Mouse (Mus musculus) heart, adult 18-20 months (tissue): ENCODE measurements around the gene Prm2. TPM values are rescaled to one million over a fixed set of nuclear protein-coding genes. Genes with fewer than 3 reads are reported as not detected.

Source experiments
- DNase-seq, 2 experiments: peaks; one replicate each; pipeline ENCODE4 v3.0.0; 2021 to 2022; ENCODE audit warnings: mixed read lengths in 1 of 2
- long read RNA-seq, 2 experiments: library from polyadenylated mRNA; stranded (forward); transcript quantifications; one replicate each; pipeline ENCODE4 v2.0.0; 2021
- total RNA-seq, 2 experiments: library from RNA; stranded (reverse); gene quantifications; 2 replicates each; pipeline ENCODE4 v1.2.3; 2021

The Prm2 gene
- total RNA-seq: not detected
- long read RNA-seq, experiment 1: 0 reads
- long read RNA-seq, experiment 2: 0 reads

GRCm38 (mm10) chr16:10796034-10796433 is at the start of gene Prm2:
Prm2 (minus strand) TSS chr16:10796134.
- no peak for DNase-seq

- DNase-seq: no peak
Measured at GRCm38 (mm10) chr16:10844319-10844670, 48.4 kb upstream of the Prm2 start.

- peak; percentile 64 to 71 for DNase-seq
Measured at GRCm38 (mm10) chr16:10843486-10844318, 47.8 kb upstream of the Prm2 start.

- no peak for DNase-seq
Measured at GRCm38 (mm10) chr16:10842282-10842855, 46.4 kb upstream of the Prm2 start.

GRCm38 (mm10) chr16:10840018-10840417 is 44.1 kb upstream of the Prm2 start:
- DNase-seq: no peak

- DNase-seq: no peak
Measured at GRCm38 (mm10) chr16:10838487-10839245, 42.7 kb upstream of the Prm2 start.

- no peak for DNase-seq
Measured at GRCm38 (mm10) chr16:10837903-10838302, 42.0 kb upstream of the Prm2 start.

GRCm38 (mm10) chr16:10837250-10837649 is 41.3 kb upstream of the Prm2 start:
- DNase-seq: no peak

GRCm38 (mm10) chr16:10836388-10836787 is 40.5 kb upstream of the Prm2 start:
- DNase-seq: no peak

- DNase-seq: peak; percentile 88 to 92
Measured at GRCm38 (mm10) chr16:10834911-10835587, 39.1 kb upstream of the Prm2 start, which contains the start of gene Rmi2. Rmi2 (plus strand) TSS chr16:10835059.

GRCm38 (mm10) chr16:10834542-10834910 is 38.6 kb upstream of the Prm2 start:
- DNase-seq: no peak

- no peak for DNase-seq
Measured at GRCm38 (mm10) chr16:10828461-10828805, 32.5 kb upstream of the Prm2 start.

- no peak for DNase-seq
Measured at GRCm38 (mm10) chr16:10827766-10828460, 32.0 kb upstream of the Prm2 start.

GRCm38 (mm10) chr16:10827269-10827668 is 31.3 kb upstream of the Prm2 start:
- no peak for DNase-seq

GRCm38 (mm10) chr16:10825840-10826239 is 29.9 kb upstream of the Prm2 start:
- no peak for DNase-seq

- no peak for DNase-seq
Measured at GRCm38 (mm10) chr16:10824536-10824935, 28.6 kb upstream of the Prm2 start.

- peak in 1 of 2 experiments; percentile 51 for DNase-seq
Measured at GRCm38 (mm10) chr16:10821387-10821786, 25.5 kb upstream of the Prm2 start.

GRCm38 (mm10) chr16:10819966-10820365 is 24.0 kb upstream of the Prm2 start:
- peak in 1 of 2 experiments; percentile 47 for DNase-seq

- DNase-seq: no peak
Measured at GRCm38 (mm10) chr16:10818579-10819135, 22.7 kb upstream of the Prm2 start.

- DNase-seq: peak in 1 of 2 experiments; percentile 21
Measured at GRCm38 (mm10) chr16:10814864-10815263, 18.9 kb upstream of the Prm2 start.

GRCm38 (mm10) chr16:10813726-10814125 is 17.8 kb upstream of the Prm2 start:
- no peak for DNase-seq
